Mouse (Mus musculus) gastrocnemius, postnatal 10 days (tissue): ENCODE measurements around the gene Ncl. TPM values are rescaled to one million over a fixed set of nuclear protein-coding genes. Genes with fewer than 3 reads are reported as not detected.
"Not testable (repeated sequence)": the region's sequence is repeated elsewhere in the genome, so short reads cannot be mapped to it uniquely, and the experiment has no call there.

Experiments
- DNase-seq: peaks from one replicate; pipeline ENCODE4 v3.0.0; 2021; ENCODE audit warnings: mixed read lengths
- total RNA-seq, 2 experiments: library from RNA; stranded (reverse); gene quantifications; 2 replicates each; pipeline ENCODE4 v1.2.3; 2021

Gene Ncl
- total RNA-seq, 2 experiments from 2014 or later: 143 to 165 TPM

DNA sequence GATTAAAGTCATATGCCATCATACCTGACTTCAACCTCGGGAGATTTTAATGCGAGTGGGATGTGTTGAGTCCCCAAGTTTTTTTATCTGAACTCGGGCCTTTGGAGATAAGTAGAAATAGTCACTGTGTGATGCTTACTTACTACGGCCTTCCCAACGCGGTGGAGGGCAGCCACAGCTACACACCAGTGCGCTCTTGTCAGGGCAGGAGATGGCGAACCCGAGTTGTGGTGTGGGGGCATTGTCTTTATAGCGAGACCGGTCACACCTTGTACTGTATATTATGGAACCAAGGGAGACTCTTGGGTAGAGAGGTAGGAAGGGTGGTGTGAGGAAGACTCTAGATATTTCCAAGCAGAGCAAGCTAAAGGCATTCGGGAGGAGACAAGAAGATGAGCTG is 1.2 kb upstream of the Ncl start:
- DNase-seq: no peak

GRCm38 (mm10) chr1:86359798-86360179 is 589 bp upstream of the Ncl start:
- no peak for DNase-seq

DNA sequence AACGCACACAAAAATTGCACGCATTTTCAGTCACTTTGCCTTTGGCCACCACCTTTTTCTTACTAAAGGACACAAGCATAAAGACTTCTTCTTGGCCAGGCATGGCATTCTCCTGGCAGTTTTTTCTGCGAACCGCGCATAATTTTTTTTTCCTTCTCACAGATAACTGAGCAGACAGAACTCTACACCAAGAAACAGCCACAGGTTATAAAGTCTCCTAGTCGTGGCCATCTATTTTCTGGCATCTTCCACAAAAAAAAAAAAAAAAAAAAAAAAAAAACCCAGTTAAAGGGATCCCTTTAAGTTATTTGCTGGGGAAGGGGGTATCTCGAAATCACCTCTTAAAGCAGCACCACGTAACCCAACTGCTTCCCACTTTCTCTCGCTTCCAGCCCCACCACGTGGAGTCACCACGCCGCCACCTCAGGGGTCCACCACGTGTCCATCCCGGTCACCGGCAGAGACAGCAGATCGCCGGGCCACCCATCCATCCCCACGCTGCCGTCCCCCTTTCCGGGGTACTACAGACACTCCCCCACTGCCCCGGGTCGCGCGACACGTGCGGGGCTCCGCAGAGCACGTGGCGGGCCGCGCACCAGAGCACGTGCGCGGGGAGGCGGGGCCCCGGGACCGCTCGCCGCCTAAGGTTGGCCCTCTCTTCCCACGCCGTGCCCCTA is 833 bp downstream of the Ncl start:
- no peak for DNase-seq

DNA sequence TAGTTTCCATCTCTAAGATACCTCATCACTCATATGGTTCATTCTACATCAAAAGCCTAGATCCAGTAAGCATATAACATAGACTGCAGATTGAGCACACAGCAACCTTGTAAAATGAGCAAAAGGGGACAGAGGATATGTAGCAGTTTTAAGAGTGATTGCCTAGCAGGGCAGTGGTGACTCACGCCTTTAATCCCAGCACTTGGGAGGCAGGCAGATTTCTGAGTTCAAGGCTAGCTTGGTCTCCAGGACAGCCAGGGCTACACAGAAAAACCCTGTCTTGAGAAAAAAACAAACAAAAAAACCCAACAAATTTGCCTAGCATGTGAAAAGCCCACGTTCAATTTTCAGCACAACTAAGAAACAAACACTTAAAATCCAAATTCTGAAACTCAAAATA is 5.0 kb downstream of the Ncl start:
- no peak for DNase-seq

- no peak for DNase-seq
These were observed 8.6 kb downstream of the Ncl start for GRCm38 (mm10) chr1:86350576-86350975.

- DNase-seq: no peak
These were observed 9.5 kb downstream of the Ncl start for GRCm38 (mm10) chr1:86349696-86350095.

GRCm38 (mm10) chr1:86349201-86349600 is 10.0 kb downstream of the Ncl start:
- no peak for DNase-seq

DNA sequence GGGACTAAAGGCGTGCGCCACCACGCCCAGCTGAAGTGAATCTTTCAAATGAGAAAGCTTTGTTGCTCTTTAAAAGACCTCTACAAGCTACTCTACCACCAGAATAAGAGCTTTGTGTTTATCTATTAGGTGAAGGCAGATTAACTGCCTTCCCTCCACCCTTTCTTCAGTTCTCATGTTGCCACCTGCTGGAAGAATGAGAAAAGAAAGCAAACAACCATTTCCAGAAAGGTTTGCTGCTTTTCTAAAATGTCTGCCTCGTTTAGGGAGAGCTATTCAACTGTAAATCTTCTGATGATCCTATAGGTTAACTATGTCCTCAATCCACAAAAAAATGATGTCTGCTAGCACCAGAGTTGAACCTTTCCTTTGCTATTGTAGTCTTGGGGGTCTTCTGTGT is 10.4 kb downstream of the Ncl start:
- no peak for DNase-seq

DNA sequence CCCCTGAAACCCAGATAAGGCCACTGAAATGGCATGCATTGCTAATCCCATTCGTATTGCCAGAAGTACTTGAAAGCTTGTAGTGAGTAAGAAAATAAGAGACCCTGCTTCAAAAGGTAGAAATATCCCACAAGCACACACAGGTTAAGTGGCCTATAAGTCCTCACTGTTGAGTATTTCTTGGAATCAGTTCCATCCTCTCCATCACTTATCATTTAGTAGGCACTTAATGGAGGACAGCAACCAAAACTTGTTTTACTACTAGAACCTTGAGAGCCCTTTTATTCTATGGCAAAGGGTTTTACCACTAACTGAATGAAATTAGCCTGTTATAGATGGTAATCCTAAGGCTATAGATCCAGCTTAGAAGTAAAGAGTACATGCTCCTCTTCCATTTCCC is 11.1 kb downstream of the Ncl start:
- DNase-seq: no peak

DNA sequence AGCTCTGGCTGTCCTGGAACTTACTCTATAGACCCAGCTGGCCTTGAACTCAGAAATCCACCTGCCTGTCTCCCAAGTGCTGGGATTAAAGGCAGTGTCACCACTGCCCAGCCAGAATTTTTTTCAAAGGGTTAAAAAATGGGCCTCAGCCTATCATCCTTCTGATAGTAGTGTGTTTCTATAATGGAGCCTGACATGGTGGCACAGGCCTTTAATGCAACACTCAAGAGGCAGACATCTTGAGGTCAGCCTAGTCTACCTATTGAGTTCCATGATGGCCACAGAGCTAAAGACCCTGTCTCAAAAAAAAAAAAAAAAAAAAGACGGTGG is 11.5 kb downstream of the Ncl start:
- no peak for DNase-seq

DNA sequence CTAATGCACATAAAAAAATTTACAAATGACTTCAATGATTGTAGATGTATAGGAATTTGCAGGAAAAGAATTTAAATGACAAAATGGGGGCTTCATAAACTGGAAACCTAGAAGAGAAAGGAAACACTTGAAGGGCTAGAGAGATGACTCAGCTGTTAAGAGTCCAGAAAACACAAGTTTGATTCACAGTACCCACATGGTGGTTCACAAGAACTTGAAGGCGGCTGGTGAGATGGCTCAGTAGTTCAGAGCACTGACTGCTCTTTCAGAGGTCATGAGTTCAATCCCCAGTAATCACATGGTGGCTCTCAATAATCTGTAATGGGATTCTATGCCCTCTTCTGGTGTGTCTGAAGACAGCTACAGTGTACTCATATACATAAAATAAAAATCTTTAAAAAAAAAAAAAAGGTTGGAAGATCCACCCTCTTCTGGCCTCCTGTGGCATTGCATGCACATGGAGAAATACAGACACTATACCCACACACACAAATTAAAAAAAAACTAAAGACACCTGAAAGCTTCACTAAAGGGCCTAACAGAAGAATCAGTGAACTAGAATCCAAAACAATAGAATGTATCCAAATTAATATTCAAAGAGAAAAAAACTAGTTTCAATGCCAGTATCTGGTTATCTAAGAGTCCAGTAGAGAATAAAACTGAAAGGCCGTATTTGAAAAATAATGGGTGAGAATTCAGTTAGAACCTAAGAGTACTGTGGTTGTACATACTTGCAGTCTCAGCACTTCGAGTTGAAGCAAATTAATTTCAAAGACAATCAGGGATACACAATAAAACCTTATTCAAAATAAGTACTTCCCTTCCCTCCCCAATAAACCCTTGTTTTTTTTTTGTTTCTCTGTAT is 12.1 kb downstream of the Ncl start:
- no peak for DNase-seq

DNA sequence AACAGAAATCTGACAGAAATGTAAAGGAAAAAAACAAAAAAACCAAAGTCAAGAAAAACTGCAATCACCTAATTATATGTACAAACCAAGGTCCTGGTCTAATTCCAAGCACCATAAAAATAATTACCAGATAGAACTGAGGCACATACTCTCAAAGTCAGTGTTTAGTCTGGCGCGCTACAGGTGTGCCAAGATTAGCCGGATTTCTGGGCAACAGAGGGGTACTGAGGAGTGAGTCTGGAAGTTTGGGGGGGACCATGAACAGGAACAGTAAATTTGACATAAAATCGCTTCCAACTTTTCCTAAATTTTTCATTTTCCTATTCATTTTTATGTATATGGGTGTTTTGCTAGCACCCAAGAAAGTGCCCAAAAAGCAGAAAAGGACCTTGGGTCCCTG is 13.2 kb downstream of the Ncl start:
- no peak for DNase-seq

- no peak for DNase-seq
These were observed 14.1 kb downstream of the Ncl start for GRCm38 (mm10) chr1:86345069-86345468.

DNA sequence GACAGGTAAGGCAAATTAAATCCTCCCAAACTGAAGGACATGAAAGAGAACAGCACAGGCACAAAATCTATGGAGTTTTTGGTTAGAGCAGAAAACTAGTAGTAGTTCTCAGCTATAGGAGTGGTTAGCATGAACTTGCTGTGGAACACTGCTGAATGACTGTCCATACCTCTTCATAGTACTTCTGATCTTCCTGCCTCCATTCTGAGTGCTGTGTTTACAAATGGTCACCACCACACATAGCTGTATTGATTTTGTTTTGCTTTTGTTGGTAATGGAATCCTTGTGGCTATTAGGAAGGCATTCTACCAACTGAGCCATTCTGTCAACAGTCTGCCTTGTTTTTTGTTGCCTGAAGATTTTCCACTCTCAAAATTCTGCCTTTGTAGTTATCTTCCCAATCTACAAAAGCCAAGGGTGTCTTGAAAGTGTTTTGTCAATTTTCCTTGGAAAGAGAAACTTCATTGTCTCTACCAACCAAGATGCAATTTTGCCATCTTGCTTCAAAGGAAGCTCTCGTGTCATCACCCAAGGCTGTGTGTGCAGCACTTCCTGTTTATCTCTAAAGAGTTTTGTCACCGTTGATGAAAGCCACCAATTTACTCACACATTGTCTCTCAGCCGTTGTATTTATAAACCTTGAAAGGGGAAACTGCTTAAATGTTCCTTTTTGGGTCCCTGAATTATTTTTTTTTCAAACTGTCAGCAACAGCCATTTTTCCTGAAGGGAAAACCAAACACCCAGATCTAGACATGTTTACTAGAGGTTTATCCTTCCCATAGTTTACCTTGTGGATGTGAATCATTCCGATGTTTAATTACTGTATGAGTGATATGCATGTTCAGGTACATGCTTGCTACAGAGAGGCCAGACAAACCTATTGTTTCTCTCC is 15.0 kb downstream of the Ncl start:
- no peak for DNase-seq

DNA sequence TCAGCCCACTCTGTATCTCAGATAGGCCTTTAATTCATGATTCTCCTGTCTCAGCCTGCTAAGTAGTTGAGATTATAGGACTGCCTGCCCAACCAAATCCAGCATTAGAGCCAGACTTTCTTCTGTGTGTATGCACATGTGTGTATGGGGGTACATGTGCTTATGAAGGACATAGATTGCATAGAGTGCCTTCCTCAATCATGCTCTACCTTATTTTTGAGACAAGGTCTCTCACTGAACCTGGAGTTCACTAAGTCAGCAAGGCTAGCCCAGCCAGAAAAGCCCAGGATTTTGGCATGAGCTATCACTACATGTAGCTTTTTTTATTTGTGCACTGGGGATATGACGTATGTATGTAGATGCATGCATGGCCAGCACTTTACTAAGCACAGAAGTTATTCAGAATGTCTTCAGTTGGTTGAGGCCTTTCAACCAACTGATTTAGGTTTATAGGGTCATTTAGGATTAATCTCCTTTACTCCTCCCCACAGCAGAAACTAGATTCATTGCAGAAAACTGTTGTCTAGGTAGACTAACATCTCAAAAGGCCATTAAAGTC is 16.0 kb downstream of the Ncl start:
- no peak for DNase-seq

DNA sequence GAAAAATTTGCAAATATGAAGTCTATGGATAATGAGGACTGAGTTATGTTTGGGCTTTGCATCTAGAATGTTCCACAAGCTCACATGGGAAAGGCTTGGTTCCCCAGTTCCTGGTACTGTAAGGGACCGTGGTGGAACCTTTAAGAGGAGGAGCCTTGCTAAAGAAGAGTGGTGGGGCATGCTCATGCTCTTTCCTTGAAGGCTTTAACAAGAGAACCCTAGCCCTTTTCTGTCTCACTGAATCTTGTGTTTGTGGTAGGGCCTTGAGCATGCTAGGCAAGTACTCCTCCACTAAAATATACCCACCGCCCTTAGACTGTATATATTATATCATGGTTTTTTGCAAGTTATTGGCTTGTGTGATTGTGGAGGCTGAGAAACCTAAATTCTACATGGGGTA is 16.8 kb downstream of the Ncl start:
- DNase-seq: no peak

DNA sequence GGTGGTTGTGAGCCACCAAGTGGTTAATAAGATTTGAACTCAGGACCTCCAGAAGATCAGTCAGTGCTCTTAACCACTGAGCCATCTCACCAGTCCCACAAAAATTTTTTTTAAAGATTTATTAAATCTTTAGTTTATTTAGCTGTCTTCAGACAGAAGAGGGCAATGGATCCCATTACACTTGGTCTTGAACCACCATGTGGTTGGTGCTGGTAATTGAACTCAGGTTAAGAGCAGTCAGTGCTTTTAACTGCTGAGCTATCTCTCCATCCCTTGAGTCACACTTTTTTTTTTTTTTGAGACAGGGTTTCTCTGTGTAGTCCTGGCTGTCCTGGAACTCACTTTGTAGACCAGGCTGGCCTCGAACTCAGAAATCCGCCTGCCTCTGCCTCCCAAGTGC is 18.1 kb downstream of the Ncl start:
- not testable (repeated sequence) for DNase-seq

- peak; percentile 80 for DNase-seq
These were observed 19.9 kb downstream of the Ncl start for GRCm38 (mm10) chr1:86339156-86339812.

DNA sequence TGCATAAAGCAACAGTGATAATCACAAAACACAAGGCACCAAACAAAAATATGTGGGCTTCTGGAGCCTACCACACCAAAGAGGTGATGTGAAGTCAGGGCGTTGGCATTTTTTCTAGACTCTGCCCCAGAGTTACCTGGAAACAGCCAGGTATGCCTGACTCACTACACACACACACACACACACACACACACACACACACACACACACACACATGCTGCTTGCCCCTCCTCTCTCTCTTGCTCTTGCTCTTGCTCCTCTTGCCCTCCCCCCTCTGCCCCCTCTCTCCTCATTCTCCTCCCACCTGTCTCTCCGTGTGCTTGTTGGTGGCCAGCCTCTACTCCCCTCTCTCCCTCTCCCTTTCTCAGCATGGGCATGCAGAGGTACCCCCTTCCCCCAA is 22.9 kb downstream of the Ncl start:
- DNase-seq: no peak

DNA sequence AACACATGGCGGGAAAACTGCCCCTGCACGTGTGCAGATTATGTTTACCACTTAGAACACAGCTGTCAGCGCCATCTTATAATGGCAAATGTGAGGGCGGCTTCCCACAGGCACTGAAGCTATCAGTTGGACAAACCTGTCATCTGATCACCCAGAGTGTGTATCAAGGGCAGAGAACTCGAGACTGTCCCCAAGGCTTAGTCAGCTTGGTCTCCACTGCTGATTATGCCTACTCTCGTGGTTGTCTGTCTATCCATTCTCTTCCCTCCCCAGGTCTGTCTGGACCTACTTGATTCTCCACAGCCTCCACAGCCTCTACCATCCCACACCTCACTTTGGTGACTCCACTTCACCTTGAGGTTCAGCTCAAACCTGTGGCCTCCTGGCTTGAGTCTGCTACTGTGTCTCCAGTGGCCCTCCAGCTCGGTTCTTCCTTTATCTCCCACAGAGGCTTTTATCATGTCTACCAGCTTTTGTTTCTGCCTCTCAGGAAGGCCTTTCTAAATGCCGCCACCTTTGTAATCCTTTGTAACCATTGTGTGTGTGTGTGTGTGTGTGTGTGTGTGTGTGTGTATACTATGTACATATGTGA is 38.3 kb downstream of the Ncl start:
- no peak for DNase-seq

- peak; percentile 39 for DNase-seq
These were observed 45.5 kb downstream of the Ncl start for GRCm38 (mm10) chr1:86313772-86314125.
